In the genomic region with DNA sequence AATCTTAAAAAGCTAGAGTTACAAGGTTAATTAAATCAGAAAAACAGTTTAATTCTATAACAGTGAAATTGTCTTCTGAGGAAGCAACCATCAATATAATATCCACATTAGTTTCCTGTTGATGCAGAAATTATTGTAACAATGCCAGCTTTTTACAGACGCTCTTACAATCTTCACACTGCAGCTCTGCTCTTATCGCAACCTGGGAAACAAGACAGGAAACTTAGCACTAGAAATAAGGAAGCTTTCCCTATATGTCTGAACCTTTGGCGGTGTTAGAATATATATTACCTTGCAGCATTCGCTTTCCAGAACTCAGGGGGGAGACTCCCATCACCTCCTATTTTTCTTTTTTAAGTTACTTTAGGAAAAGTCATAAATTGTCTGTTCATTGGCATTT, we compare ENCODE assay signal across 1 mouse cellular context.
TF ChIP-seq lines count a peak whose summit lies in the region.

No protein-coding gene starts in this region.

TF ChIP-seq in MEL, 35 proteins besides CTCF, POLR2A, EP300 and RAD21 (continued from another document):
- peak; percentile 94 for TF ChIP-seq TAL1 (IDR thresholded peaks at IDR 0.05; ENCODE audit: low read length)
- peak; percentile 94 for TF ChIP-seq RCOR1 (IDR thresholded peaks at IDR 0.05; ENCODE audit: low read depth, low read length)
- TF ChIP-seq TCF12 (IDR thresholded peaks at IDR 0.05; ENCODE audit: low read depth, low read length) = peak; percentile 97
- no peak for TF ChIP-seq CHD1 (IDR thresholded peaks at IDR 0.05; ENCODE audit: low read depth, low read length)
- no peak for TF ChIP-seq HCFC1 (IDR thresholded peaks at IDR 0.05; ENCODE audit: low read depth, low read length)
- no peak for TF ChIP-seq BHLHE40 (IDR thresholded peaks at IDR 0.05; ENCODE audit: borderline replicate concordance, low read depth, low read length)
- 0 out of 2 replicates have a peak, but pooled peaks have one; percentile 22 for TF ChIP-seq MYC (IDR thresholded peaks at IDR 0.05; ENCODE audit: low read depth, low read length)
- TF ChIP-seq POLR2AphosphoS2 (IDR thresholded peaks at IDR 0.05; ENCODE audit: low read length) = no peak
- peak; percentile 56; the same call in 1 of the 2 replicates for TF ChIP-seq SIN3A (IDR thresholded peaks at IDR 0.05; ENCODE audit: low read length)
- TF ChIP-seq MEF2A (IDR thresholded peaks at IDR 0.05; ENCODE audit: extremely low read depth, insufficient replicate concordance, low read depth, low read length, poor library complexity, severe bottlenecking) = no peak
- TF ChIP-seq TBP (IDR thresholded peaks at IDR 0.05; ENCODE audit: low read depth, low read length) = no peak
- TF ChIP-seq GATA1 (IDR thresholded peaks at IDR 0.05; ENCODE audit: low read depth, low read length) = peak; percentile 99
- no peak for TF ChIP-seq POLR2AphosphoS5 (IDR thresholded peaks at IDR 0.05; ENCODE audit: borderline replicate concordance, low read depth, low read length)
- no peak for TF ChIP-seq USF2 (IDR thresholded peaks at IDR 0.05; ENCODE audit: borderline replicate concordance in 1 of 2, insufficient read depth in 1 of 2, low read depth in 1 of 2, low read length in 2 of 2)
